Mouse (Mus musculus): ENCODE measurements around the gene Pdlim7. TPM values are rescaled to one million over a fixed set of nuclear protein-coding genes. Genes with fewer than 3 reads are reported as not detected.

Gene Pdlim7
- polyA plus RNA-seq, 1 experiment from 2014 or later: 161 TPM

- no peaks in the 10 kb centered on the region for H3K9me3 ChIP-seq (ENCODE audit: control insufficient read depth, low read length)
- no peak for ATAC-seq
- no peak overlapping the region for H3K4me3 ChIP-seq (ENCODE audit: low read length)
- H3K27ac ChIP-seq (ENCODE audit: low read depth, low read length): no peak overlapping the region
- H3K9ac ChIP-seq (ENCODE audit: low read depth, low read length): no peak overlapping the region
- no peak overlapping the region for H3K4me2 ChIP-seq (ENCODE audit: low read length)
- H3K27me3 ChIP-seq (replicated peaks; ENCODE audit: control insufficient read depth, insufficient read depth, low read length): no peaks in the 10 kb centered on the region
- no peaks in the 10 kb centered on the region for H3K4me1 ChIP-seq (ENCODE audit: control insufficient read depth, insufficient read depth, low read depth, low read length)
- H3K36me3 ChIP-seq (ENCODE audit: control insufficient read depth, insufficient read depth, low read length): no peaks in the 10 kb centered on the region
- 86% methylated on average over 23 of the region's 23 CpGs for WGBS
Measured at GRCm38 (mm10) chr13:55523951-55524600, 10.6 kb upstream of the Pdlim7 start.

GRCm38 (mm10) chr13:55523278-55523677, 9.8 kb upstream of the Pdlim7 start:
- Histone ChIP-seq H3K27me3 (replicated peaks; ENCODE audit: control insufficient read depth, insufficient read depth, low read length) (no peaks in the 10 kb centered on the region), H3K4me3 (ENCODE audit: low read length) (no peak overlapping the region), H3K4me2 (ENCODE audit: low read length) (no peak overlapping the region), H3K9me3 (ENCODE audit: control insufficient read depth, low read length) (no peaks in the 10 kb centered on the region), H3K9ac (ENCODE audit: low read depth, low read length) (no peak overlapping the region), H3K27ac (ENCODE audit: low read depth, low read length) (no peak overlapping the region), H3K36me3 (ENCODE audit: control insufficient read depth, insufficient read depth, low read length) (no peaks in the 10 kb centered on the region), H3K4me1 (ENCODE audit: control insufficient read depth, insufficient read depth, low read depth, low read length) (no peaks in the 10 kb centered on the region)
- peak; percentile 18; the same call in 1 of the 2 replicates for ATAC-seq
- 67% methylated on average over 17 of the region's 17 CpGs for WGBS

- H3K9ac ChIP-seq (ENCODE audit: low read depth, low read length): no peak overlapping the region
Measured at GRCm38 (mm10) chr13:55522730-55523129, 9.3 kb upstream of the Pdlim7 start.

GRCm38 (mm10) chr13:55519606-55520005, 6.1 kb upstream of the Pdlim7 start:
- H3K27ac ChIP-seq (ENCODE audit: low read depth, low read length): no peak overlapping the region
- no peak overlapping the region for H3K4me2 ChIP-seq (ENCODE audit: low read length)
- H3K9me3 ChIP-seq (ENCODE audit: control insufficient read depth, low read length): no peaks in the 10 kb centered on the region
- no peaks in the 10 kb centered on the region for H3K4me1 ChIP-seq (ENCODE audit: control insufficient read depth, insufficient read depth, low read depth, low read length)
- no peaks in the 10 kb centered on the region for H3K36me3 ChIP-seq (ENCODE audit: control insufficient read depth, insufficient read depth, low read length)
- H3K9ac ChIP-seq (ENCODE audit: low read depth, low read length): no peak overlapping the region
- H3K27me3 ChIP-seq (replicated peaks; ENCODE audit: control insufficient read depth, insufficient read depth, low read length): 0 out of 2 replicates have a peak, but pooled peaks cover 3% of the 10 kb centered on the region
- 81% methylated on average over 4 of the region's 4 CpGs for WGBS
- ATAC-seq: no peak
- no peak overlapping the region for H3K4me3 ChIP-seq (ENCODE audit: low read length)

More at GRCm38 (mm10) chr13:55522730-55523129, 9.3 kb upstream of the Pdlim7 start:
- H3K36me3 ChIP-seq (ENCODE audit: control insufficient read depth, insufficient read depth, low read length): no peaks in the 10 kb centered on the region
- H3K27ac ChIP-seq (ENCODE audit: low read depth, low read length): no peak overlapping the region
- no peaks in the 10 kb centered on the region for H3K9me3 ChIP-seq (ENCODE audit: control insufficient read depth, low read length)
- H3K4me1 ChIP-seq (ENCODE audit: control insufficient read depth, insufficient read depth, low read depth, low read length): no peaks in the 10 kb centered on the region
- WGBS: 54% methylated on average over 8 of the region's 8 CpGs
- H3K4me3 ChIP-seq (ENCODE audit: low read length): no peak overlapping the region
- H3K4me2 ChIP-seq (ENCODE audit: low read length): no peak overlapping the region
- no peaks in the 10 kb centered on the region for H3K27me3 ChIP-seq (replicated peaks; ENCODE audit: control insufficient read depth, insufficient read depth, low read length)
- ATAC-seq: no peak

- Histone ChIP-seq H3K27me3 (replicated peaks; ENCODE audit: control insufficient read depth, insufficient read depth, low read length) (0 out of 2 replicates have a peak, but pooled peaks cover 3% of the 10 kb centered on the region), H3K9me3 (ENCODE audit: control insufficient read depth, low read length) (no peaks in the 10 kb centered on the region), H3K27ac (ENCODE audit: low read depth, low read length) (no peak overlapping the region), H3K4me3 (ENCODE audit: low read length) (no peak overlapping the region), H3K36me3 (ENCODE audit: control insufficient read depth, insufficient read depth, low read length) (no peaks in the 10 kb centered on the region), H3K9ac (ENCODE audit: low read depth, low read length) (no peak overlapping the region), H3K4me1 (ENCODE audit: control insufficient read depth, insufficient read depth, low read depth, low read length) (peaks cover 8% of the 10 kb centered on the region), H3K4me2 (ENCODE audit: low read length) (no peak overlapping the region)
- no peak for ATAC-seq
- WGBS: 7% methylated on average over 5 of the region's 5 CpGs
Measured at GRCm38 (mm10) chr13:55516955-55517354, 3.5 kb upstream of the Pdlim7 start.

- Histone ChIP-seq H3K9ac (ENCODE audit: low read depth, low read length) (peak overlapping the region; percentile 97; the same call in 1 of the 2 replicates), H3K4me2 (ENCODE audit: low read length) (peak overlapping the region; percentile 87), H3K36me3 (ENCODE audit: control insufficient read depth, insufficient read depth, low read length) (peaks cover 4% of the 10 kb centered on the region), H3K4me1 (ENCODE audit: control insufficient read depth, insufficient read depth, low read depth, low read length) (peaks cover 25% of the 10 kb centered on the region), H3K9me3 (ENCODE audit: control insufficient read depth, low read length) (no peaks in the 10 kb centered on the region), H3K27me3 (replicated peaks; ENCODE audit: control insufficient read depth, insufficient read depth, low read length) (0 out of 2 replicates have a peak, but pooled peaks cover 3% of the 10 kb centered on the region), H3K4me3 (ENCODE audit: low read length) (peak overlapping the region; percentile 87), H3K27ac (ENCODE audit: low read depth, low read length) (no peak overlapping the region)
- WGBS: 37% methylated on average over 9 of the region's 9 CpGs
- no peak for ATAC-seq
Measured at GRCm38 (mm10) chr13:55513828-55514227, 352 bp upstream of the Pdlim7 start.

- Histone ChIP-seq H3K27ac (ENCODE audit: low read depth, low read length) (peak overlapping the region; percentile 87), H3K36me3 (ENCODE audit: control insufficient read depth, insufficient read depth, low read length) (peaks cover 15% of the 10 kb centered on the region), H3K4me3 (ENCODE audit: low read length) (peak overlapping the region; percentile 87), H3K9me3 (ENCODE audit: control insufficient read depth, low read length) (no peaks in the 10 kb centered on the region), H3K9ac (ENCODE audit: low read depth, low read length) (peak overlapping the region; percentile 97), H3K27me3 (replicated peaks; ENCODE audit: control insufficient read depth, insufficient read depth, low read length) (0 out of 2 replicates have a peak, but pooled peaks cover 3% of the 10 kb centered on the region), H3K4me2 (ENCODE audit: low read length) (peak overlapping the region; percentile 87), H3K4me1 (ENCODE audit: control insufficient read depth, insufficient read depth, low read depth, low read length) (peaks cover 25% of the 10 kb centered on the region)
- ATAC-seq: peak; percentile 48
- 2% methylated on average over 25 of the region's 25 CpGs for WGBS
Measured at GRCm38 (mm10) chr13:55512379-55513031, 971 bp downstream of the Pdlim7 start.

GRCm38 (mm10) chr13:55511492-55511861, 2.0 kb downstream of the Pdlim7 start:
- Histone ChIP-seq H3K27me3 (replicated peaks; ENCODE audit: control insufficient read depth, insufficient read depth, low read length) (0 out of 2 replicates have a peak, but pooled peaks cover 3% of the 10 kb centered on the region), H3K4me1 (ENCODE audit: control insufficient read depth, insufficient read depth, low read depth, low read length) (peaks cover 25% of the 10 kb centered on the region), H3K4me3 (ENCODE audit: low read length) (no peak overlapping the region), H3K27ac (ENCODE audit: low read depth, low read length) (peak overlapping the region; percentile 71), H3K9ac (ENCODE audit: low read depth, low read length) (0 out of 2 replicates have a peak overlapping the region, but pooled peaks have one; percentile 28), H3K9me3 (ENCODE audit: control insufficient read depth, low read length) (no peaks in the 10 kb centered on the region), H3K4me2 (ENCODE audit: low read length) (peak overlapping the region; percentile 30), H3K36me3 (ENCODE audit: control insufficient read depth, insufficient read depth, low read length) (peaks cover 21% of the 10 kb centered on the region)
- 41% methylated on average over 5 of the region's 5 CpGs for WGBS
- ATAC-seq: no peak

Data from hindbrain, embryonic 16.5 days (tissue).